Mouse (Mus musculus) lung, postnatal 25 days (tissue): ENCODE measurements at regions not wholly inside any gene's neighbourhood (a gene's known extent, or its start where the extent isn't known, plus 50 kb on each side); places are given as distances from the start of the nearest gene placed in this dataset.

Experiments used
- DNase-seq: peaks from one replicate; pipeline ENCODE4 v3.0.0; 2022; ENCODE audit warnings: low spot score

GRCm38 (mm10) chr2:174892658-174893057 lies 117.4 kb upstream of the Gm14444 start:
- no peak for DNase-seq

- DNase-seq, result peak; percentile 8
These were observed 112.6 kb upstream of the Gm14444 start for GRCm38 (mm10) chr2:174897424-174897823.

- DNase-seq, result no peak
These were observed 109.9 kb upstream of the Gm14444 start for GRCm38 (mm10) chr2:174899940-174900670.

GRCm38 (mm10) chr2:174900671-174900991 lies 109.4 kb upstream of the Gm14444 start:
- peak; percentile 29 for DNase-seq

- no peak for DNase-seq
These were observed 108.2 kb upstream of the Gm14444 start for GRCm38 (mm10) chr2:174901801-174902200.

- DNase-seq, result no peak
These were observed 106.4 kb upstream of the Gm14444 start for GRCm38 (mm10) chr2:174903627-174904026.

GRCm38 (mm10) chr2:174905865-174906639 lies 104.0 kb upstream of the Gm14444 start:
- peak; percentile 37 for DNase-seq

GRCm38 (mm10) chr2:174917146-174917905 lies 92.7 kb upstream of the Gm14444 start:
- no peak for DNase-seq

- no peak for DNase-seq
These were observed 92.1 kb upstream of the Gm14444 start for GRCm38 (mm10) chr2:174917975-174918374.

- no peak for DNase-seq
These were observed 87.8 kb upstream of the Gm14444 start for GRCm38 (mm10) chr2:174922208-174922607.

- no peak for DNase-seq
These were observed 80.3 kb upstream of the Gm14444 start for GRCm38 (mm10) chr2:174929718-174930117.

- peak; percentile 73 for DNase-seq
These were observed 77.7 kb upstream of the Gm14444 start for GRCm38 (mm10) chr2:174932137-174933012.

- no peak for DNase-seq
These were observed 77.1 kb upstream of the Gm14444 start for GRCm38 (mm10) chr2:174933013-174933353.

- no peak for DNase-seq
These were observed 73.4 kb upstream of the Gm14444 start for GRCm38 (mm10) chr2:174936665-174937064.

GRCm38 (mm10) chr2:174937930-174938329 lies 72.1 kb upstream of the Gm14444 start:
- no peak for DNase-seq

GRCm38 (mm10) chr2:174942221-174942620 lies 67.8 kb upstream of the Gm14444 start:
- no peak for DNase-seq

GRCm38 (mm10) chr2:174948106-174948505 lies 61.9 kb upstream of the Gm14444 start:
- no peak for DNase-seq
